Mouse (Mus musculus) intestine, embryonic 14.5 days (tissue): ENCODE measurements around the gene Ralbp1. TPM values are rescaled to one million over a fixed set of nuclear protein-coding genes. Genes with fewer than 3 reads are reported as not detected.

Source experiments
- ATAC-seq: fragments of 200-750 bp; cut with Nextera tagmentation; replicated peaks from 2 replicates; pipeline ENCODE4 v1.8.0; 2017; ENCODE audit warnings: low read depth, moderate number of reproducible peaks, moderate TSS enrichment, moderate library complexity; ENCODE audit not compliant: low FRiP score, low TSS enrichment
- DNase-seq: peaks from one replicate; pipeline ENCODE4 v3.0.0-alpha.2; 2018; ENCODE audit warnings: low spot score
- H3K27ac ChIP-seq: fragments of 300-500 bp; sonication (generic); 2 replicates; pipeline ENCODE4 v1.5.1; 2014; ENCODE audit warnings: low read depth, mild to moderate bottlenecking, control low read depth
- H3K27me3 ChIP-seq: fragments of 300-500 bp; sonication (generic); replicated peaks from 2 replicates; pipeline ENCODE4 v1.6.1; 2014; ENCODE audit warnings: low read length, control low read depth; ENCODE audit not compliant: control insufficient read depth, insufficient read depth
- H3K36me3 ChIP-seq: fragments of 300-500 bp; sonication (generic); 2 replicates; pipeline ENCODE4 v1.6.1; 2014; ENCODE audit warnings: low read length, control low read depth; ENCODE audit not compliant: control insufficient read depth, insufficient read depth
- H3K4me1 ChIP-seq: fragments of 300-500 bp; sonication (generic); replicated peaks from 2 replicates; pipeline ENCODE4 v1.6.1; 2014; ENCODE audit warnings: low read length, control low read depth, mixed read lengths; ENCODE audit not compliant: control insufficient read depth, insufficient read depth
- H3K4me2 ChIP-seq: fragments of 300-500 bp; sonication (generic); 2 replicates; pipeline ENCODE4 v1.6.1; 2014; ENCODE audit warnings: low read length
- H3K4me3 ChIP-seq: fragments of 300-500 bp; sonication (generic); 2 replicates; pipeline ENCODE4 v1.5.1; 2014; ENCODE audit warnings: low read depth, low read length, control low read depth, mixed read lengths
- H3K9ac ChIP-seq: fragments of 300-500 bp; sonication (generic); 2 replicates; pipeline ENCODE4 v1.6.1; 2014; ENCODE audit warnings: mild to moderate bottlenecking, low read length
- H3K9me3 ChIP-seq: fragments of 300-500 bp; sonication (generic); 2 replicates; pipeline ENCODE4 v1.6.1; 2016; ENCODE audit warnings: low read length, control low read depth; ENCODE audit not compliant: control insufficient read depth
- WGBS: fragments of 180-500 bp; shearing (Covaris S2); extraction: QIAGEN DNeasy Blood & Tissue Kit; methylation state at CpG from one replicate; pipeline ENCODE4 v1.1.7; 2014; 5-methylcytosine and 5-hydroxymethylcytosine counted together
- polyA plus RNA-seq: library from polyadenylated mRNA; unstranded; fragments of >200 nt; fragmentation: Nextera tagmentation; extraction: Ambion mirVana; gene quantifications from 2 replicates; pipeline ENCODE4 v1.2.1, GENCODE M21; 2014

The Ralbp1 gene
- polyA plus RNA-seq, 1 experiment from 2014 or later: 67.7 TPM

GRCm38 (mm10) chr17:65884691-65885397 lies 754 bp downstream of the Ralbp1 start:
- WGBS: 0% methylated on average over 67 of the region's 67 CpGs

GRCm38 (mm10) chr17:65884061-65884669 lies 1.4 kb downstream of the Ralbp1 start:
- Histone ChIP-seq H3K36me3 (no peaks in the 10 kb centered on the region), H3K4me3 (peak overlapping the region; percentile 86), H3K9ac (peak overlapping the region; percentile 69), H3K4me2 (peak overlapping the region; percentile 89), H3K27me3 (no peaks in the 10 kb centered on the region), H3K4me1 (peaks cover 13% of the 10 kb centered on the region), H3K9me3 (no peaks in the 10 kb centered on the region), H3K27ac (peak overlapping the region; percentile 95)
- peak; percentile 47 for ATAC-seq
- WGBS: under 1% methylated on average over 55 of the region's 56 CpGs
- peak; percentile 82 for DNase-seq

More at GRCm38 (mm10) chr17:65884691-65885397, 754 bp downstream of the Ralbp1 start:
- peak; percentile 98 for ATAC-seq
- Histone ChIP-seq H3K4me3 (peak overlapping the region; percentile 86), H3K9ac (peak overlapping the region; percentile 69), H3K4me2 (peak overlapping the region; percentile 89), H3K36me3 (no peaks in the 10 kb centered on the region), H3K27ac (peak overlapping the region; percentile 95), H3K4me1 (peaks cover 13% of the 10 kb centered on the region), H3K9me3 (no peaks in the 10 kb centered on the region), H3K27me3 (no peaks in the 10 kb centered on the region)
- peak; percentile 95 for DNase-seq

- WGBS: 67% methylated on average over 6 of the region's 6 CpGs
- ATAC-seq: no peak
- 0 out of 2 replicates have a peak, but pooled peaks cover 4% of the 10 kb centered on the region for H3K4me1 ChIP-seq
- H3K27ac ChIP-seq: no peak overlapping the region
- no peaks in the 10 kb centered on the region for H3K9me3 ChIP-seq
- H3K4me3 ChIP-seq: no peak overlapping the region
- no peaks in the 10 kb centered on the region for H3K27me3 ChIP-seq
- no peaks in the 10 kb centered on the region for H3K36me3 ChIP-seq
- H3K9ac ChIP-seq: no peak overlapping the region
- H3K4me2 ChIP-seq: no peak overlapping the region
- DNase-seq: no peak
Observed at GRCm38 (mm10) chr17:65877026-65877425, 8.6 kb downstream of the Ralbp1 start.

- 96% methylated on average over 11 of the region's 11 CpGs for WGBS
- H3K27ac ChIP-seq: no peak overlapping the region
- no peaks in the 10 kb centered on the region for H3K36me3 ChIP-seq
- H3K27me3 ChIP-seq: no peaks in the 10 kb centered on the region
- H3K4me3 ChIP-seq: no peak overlapping the region
- H3K4me1 ChIP-seq: 0 out of 2 replicates have a peak, but pooled peaks cover 5% of the 10 kb centered on the region
- DNase-seq (no peak), ATAC-seq (no peak)
- no peaks in the 10 kb centered on the region for H3K9me3 ChIP-seq
- H3K4me2 ChIP-seq: no peak overlapping the region
- no peak overlapping the region for H3K9ac ChIP-seq
Observed at GRCm38 (mm10) chr17:65873834-65874233, 11.8 kb downstream of the Ralbp1 start.

- Histone ChIP-seq H3K27ac (no peak overlapping the region), H3K4me1 (0 out of 2 replicates have a peak, but pooled peaks cover 5% of the 10 kb centered on the region), H3K27me3 (no peaks in the 10 kb centered on the region), H3K36me3 (no peaks in the 10 kb centered on the region), H3K4me3 (no peak overlapping the region), H3K9ac (no peak overlapping the region), H3K4me2 (no peak overlapping the region), H3K9me3 (no peaks in the 10 kb centered on the region)
- 86% methylated on average over 4 of the region's 4 CpGs for WGBS
- ATAC-seq: no peak
- no peak for DNase-seq
Observed at GRCm38 (mm10) chr17:65873156-65873555, 12.4 kb downstream of the Ralbp1 start.

- no peaks in the 10 kb centered on the region for H3K27me3 ChIP-seq
- DNase-seq: peak; percentile 69
- H3K4me3 ChIP-seq: no peak overlapping the region
- no peaks in the 10 kb centered on the region for H3K9me3 ChIP-seq
- H3K36me3 ChIP-seq: no peaks in the 10 kb centered on the region
- WGBS: 43% methylated on average over 6 of the region's 6 CpGs
- no peak overlapping the region for H3K4me2 ChIP-seq
- ATAC-seq: 0 out of 2 replicates have a peak, but pooled peaks have one; percentile 41
- H3K4me1 ChIP-seq: 0 out of 2 replicates have a peak, but pooled peaks cover 5% of the 10 kb centered on the region
- no peak overlapping the region for H3K27ac ChIP-seq
- H3K9ac ChIP-seq: no peak overlapping the region
Observed at GRCm38 (mm10) chr17:65872652-65873051, 12.9 kb downstream of the Ralbp1 start.

GRCm38 (mm10) chr17:65872051-65872450 lies 13.5 kb downstream of the Ralbp1 start:
- DNase-seq (no peak), ATAC-seq (no peak)
- H3K9me3 ChIP-seq: no peaks in the 10 kb centered on the region
- H3K4me3 ChIP-seq: no peak overlapping the region
- 0 out of 2 replicates have a peak, but pooled peaks cover 5% of the 10 kb centered on the region for H3K4me1 ChIP-seq
- peaks cover 5% of the 10 kb centered on the region; the same call in 1 of the 2 replicates for H3K36me3 ChIP-seq
- no peak overlapping the region for H3K9ac ChIP-seq
- H3K4me2 ChIP-seq: no peak overlapping the region
- no peak overlapping the region for H3K27ac ChIP-seq
- H3K27me3 ChIP-seq: no peaks in the 10 kb centered on the region
- 66% methylated on average over 6 of the region's 6 CpGs for WGBS

GRCm38 (mm10) chr17:65871641-65872041 lies 14.0 kb downstream of the Ralbp1 start:
- Histone ChIP-seq H3K4me2 (no peak overlapping the region), H3K36me3 (peaks cover 10% of the 10 kb centered on the region), H3K9me3 (no peaks in the 10 kb centered on the region), H3K27ac (no peak overlapping the region), H3K9ac (no peak overlapping the region), H3K4me3 (no peak overlapping the region), H3K4me1 (0 out of 2 replicates have a peak, but pooled peaks cover 5% of the 10 kb centered on the region), H3K27me3 (no peaks in the 10 kb centered on the region)
- ATAC-seq: no peak
- no peak for DNase-seq
- WGBS: 24% methylated on average over 5 of the region's 5 CpGs
